Mouse (Mus musculus) CD4-positive helper T cell, adult 2 months (primary cell): ENCODE data around the gene Astl.

Source experiments
- DNase-seq: peaks from one replicate; pipeline ENCODE4 v3.0.0-alpha.2; 2012; ENCODE audit warnings: low read depth, missing footprints, low spot score

Gene Astl

GRCm38 (mm10) chr2:127364452-127364851, 26.0 kb downstream of the Astl start:
- no peak for DNase-seq

GRCm38 (mm10) chr2:127367126-127367820, 28.8 kb downstream of the Astl start:
- no peak for DNase-seq

GRCm38 (mm10) chr2:127369703-127370376, 31.4 kb downstream of the Astl start:
- DNase-seq: no peak

GRCm38 (mm10) chr2:127370561-127371483, 32.4 kb downstream of the Astl start:
- DNase-seq: no peak

GRCm38 (mm10) chr2:127371484-127371861, 33.0 kb downstream of the Astl start:
- DNase-seq: no peak

GRCm38 (mm10) chr2:127372082-127372481, 33.6 kb downstream of the Astl start:
- no peak for DNase-seq

GRCm38 (mm10) chr2:127374131-127374530, 35.7 kb downstream of the Astl start:
- no peak for DNase-seq

- no peak for DNase-seq
These were observed 36.6 kb downstream of the Astl start for GRCm38 (mm10) chr2:127375087-127375486.

GRCm38 (mm10) chr2:127375759-127376341, 37.4 kb downstream of the Astl start:
- no peak for DNase-seq

- no peak for DNase-seq
These were observed 38.1 kb downstream of the Astl start for GRCm38 (mm10) chr2:127376423-127377051.

GRCm38 (mm10) chr2:127377942-127378610, 39.6 kb downstream of the Astl start:
- no peak for DNase-seq

- no peak for DNase-seq
These were observed 40.2 kb downstream of the Astl start for GRCm38 (mm10) chr2:127378611-127378990.

GRCm38 (mm10) chr2:127379250-127379649, 40.8 kb downstream of the Astl start:
- no peak for DNase-seq

GRCm38 (mm10) chr2:127383881-127384280, 45.4 kb downstream of the Astl start:
- DNase-seq: no peak

- no peak for DNase-seq
These were observed 49.1 kb downstream of the Astl start for GRCm38 (mm10) chr2:127387521-127387920.

GRCm38 (mm10) chr2:127390352-127390751, 51.9 kb downstream of the Astl start:
- no peak for DNase-seq

GRCm38 (mm10) chr2:127390846-127391245, 52.4 kb downstream of the Astl start:
- no peak for DNase-seq

- no peak for DNase-seq
These were observed 52.9 kb downstream of the Astl start for GRCm38 (mm10) chr2:127391323-127391722.

GRCm38 (mm10) chr2:127394606-127395161, 56.2 kb downstream of the Astl start:
- DNase-seq: no peak

GRCm38 (mm10) chr2:127398738-127399137, 60.3 kb downstream of the Astl start:
- no peak for DNase-seq
